30 mouse cellular contexts compared by ENCODE assay signal in genomic region chr13:69608734-69609133, GRCm38 (mm10).
"Had no signal": no experiment of that assay in that cellular context is flagged by ENCODE, and none has a peak within 500 bp of the region (broad histone marks: within the 10 kb centered on the region; RNA-seq: fewer than 3 reads in every experiment).

No protein-coding gene starts in this region.

- DNase-seq: heart, postnatal 10 days; heart, postnatal 14 days; heart, postnatal 36 days; heart, postnatal 4 days; kidney, adult 11 months; kidney, adult 18-20 months; kidney, adult 2 months; kidney, adult 8-10 months; kidney, adult 9 months; kidney, postnatal 10 days; kidney, postnatal 14 days; kidney, postnatal 25 days; kidney, postnatal 36 days; kidney, postnatal 4 days; layer of hippocampus, adult 9-11 months; layer of hippocampus, postnatal 36 days had no signal

- H3K4me3 ChIP-seq: heart, embryonic 10.5 days; heart, embryonic 12.5 days; heart, embryonic 13.5 days; heart, embryonic 15.5 days; hindbrain, embryonic 10.5 days; hindbrain, embryonic 12.5 days; hindbrain, embryonic 13.5 days; hindbrain, embryonic 15.5 days; intestine, embryonic 15.5 days; kidney, embryonic 15.5 days; layer of hippocampus, adult 2 months had no signal

- H3K9ac ChIP-seq: heart, embryonic 12.5 days; heart, embryonic 13.5 days; heart, embryonic 15.5 days; hindbrain, embryonic 12.5 days; hindbrain, embryonic 13.5 days; hindbrain, embryonic 14.5 days; hindbrain, embryonic 15.5 days; intestine, embryonic 15.5 days; kidney, embryonic 15.5 days had no signal

- H3K9me3 ChIP-seq: heart, embryonic 10.5 days; heart, embryonic 12.5 days; heart, embryonic 13.5 days; heart, embryonic 15.5 days; hindbrain, embryonic 10.5 days; hindbrain, embryonic 12.5 days; hindbrain, embryonic 13.5 days; hindbrain, embryonic 15.5 days; intestine, embryonic 15.5 days; kidney, embryonic 15.5 days had no signal

- H3K27me3 ChIP-seq: heart, embryonic 15.5 days; hindbrain, embryonic 12.5 days; hindbrain, embryonic 13.5 days; hindbrain, embryonic 15.5 days; intestine, embryonic 15.5 days; kidney, embryonic 15.5 days had no signal

- H3K27ac ChIP-seq: heart, embryonic 10.5 days; heart, embryonic 13.5 days; heart, embryonic 15.5 days; hindbrain, embryonic 10.5 days; hindbrain, embryonic 12.5 days; hindbrain, embryonic 13.5 days; hindbrain, embryonic 14.5 days; hindbrain, embryonic 15.5 days; hindbrain, postnatal 0 days; intestine, embryonic 15.5 days; kidney, embryonic 15.5 days; kidney, postnatal 0 days; layer of hippocampus, adult 2 months had no signal
